Mouse (Mus musculus) gastrocnemius, postnatal 14 days (tissue): ENCODE data around the gene Opcml. TPM values are rescaled to one million over a fixed set of nuclear protein-coding genes. Genes with fewer than 3 reads are reported as not detected.

Experiments used
- DNase-seq: peaks from one replicate; pipeline ENCODE4 v3.0.0; 2021; ENCODE audit warnings: mixed read lengths
- intact Hi-C: fragments of 180-260 bp; cut with DNase I; formaldehyde crosslinking; loops from one replicate; pipeline ENCODE4 v1.15.1; 2025; ENCODE audit warnings: low total_unique reads
- total RNA-seq, 2 experiments: library from RNA; stranded (reverse); gene quantifications; 2 replicates each; pipeline ENCODE4 v1.2.3; 2021

The Opcml gene
- total RNA-seq, 2 experiments from 2014 or later: 2.9 to 3.2 TPM

DNA sequence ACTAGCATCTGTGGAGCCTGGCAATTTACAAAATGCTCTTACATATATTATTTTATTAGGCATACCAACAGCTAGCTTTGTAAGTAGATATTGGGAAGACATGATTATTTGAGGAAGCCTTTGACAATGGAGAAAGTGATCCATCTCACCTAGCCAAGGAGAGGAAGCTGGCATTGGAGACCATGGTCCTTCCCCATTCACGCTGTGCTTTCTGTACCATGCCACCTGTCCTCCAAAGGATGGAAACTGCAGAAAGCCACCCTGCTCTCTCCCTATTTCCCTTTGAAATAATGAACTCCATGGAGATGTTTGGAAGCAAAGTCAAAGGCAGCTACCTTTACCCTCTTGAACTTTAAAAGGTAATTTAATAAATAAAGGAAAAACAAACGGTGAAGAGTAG lies 570.1 kb downstream of the Opcml start:
- DNase-seq: no peak
- intact Hi-C loops: no loop called here

DNA sequence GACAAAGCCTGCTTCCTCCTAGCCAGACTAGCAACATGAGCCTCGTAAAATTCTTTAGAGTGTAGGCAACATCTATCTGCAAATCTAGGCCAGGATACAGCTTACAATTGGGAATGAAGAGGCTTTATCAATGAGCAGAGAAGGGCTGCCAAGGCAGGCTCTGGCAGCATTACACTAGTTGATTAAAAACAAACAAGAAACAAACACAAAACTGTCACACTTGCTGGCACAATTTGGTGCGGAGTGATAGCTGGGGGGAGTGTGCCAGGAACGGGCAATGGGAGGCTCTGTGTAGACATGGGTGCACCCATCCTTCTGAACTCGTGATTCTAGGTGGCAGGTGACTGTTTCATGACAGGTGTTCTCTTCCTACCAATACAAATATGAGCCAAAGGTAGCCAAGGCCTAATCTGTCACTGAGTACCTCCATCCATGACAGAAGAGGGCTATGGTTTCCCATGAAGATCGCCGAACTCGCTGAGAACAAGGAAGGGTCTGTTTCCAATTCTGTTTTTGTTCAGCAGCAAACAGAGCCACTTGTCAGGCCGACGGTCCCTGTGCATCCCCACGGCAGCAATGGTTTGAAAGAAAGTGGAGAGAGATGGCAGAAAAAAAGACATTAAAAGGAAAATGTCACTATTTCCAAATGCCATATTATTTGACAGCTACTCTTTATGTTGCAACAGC lies 574.0 kb downstream of the Opcml start:
- DNase-seq: no peak
- intact Hi-C loops: no loop called here

DNA sequence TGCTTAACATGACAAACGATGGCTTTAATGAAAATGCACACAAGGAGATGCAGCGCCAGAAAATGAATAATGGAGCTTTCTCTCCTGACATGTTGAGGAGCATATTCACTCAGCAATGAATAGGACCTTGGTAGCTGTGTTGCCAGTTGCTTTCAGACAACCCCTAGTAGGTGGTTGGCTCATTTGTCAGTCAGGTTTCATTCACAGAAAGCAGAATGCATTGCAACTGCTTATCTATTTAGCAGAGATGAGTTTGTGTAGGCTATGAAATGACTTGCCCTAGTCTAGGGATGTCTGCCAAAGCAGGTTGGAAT lies 574.5 kb downstream of the Opcml start:
- intact Hi-C loops: no loop called here
- DNase-seq: no peak

DNA sequence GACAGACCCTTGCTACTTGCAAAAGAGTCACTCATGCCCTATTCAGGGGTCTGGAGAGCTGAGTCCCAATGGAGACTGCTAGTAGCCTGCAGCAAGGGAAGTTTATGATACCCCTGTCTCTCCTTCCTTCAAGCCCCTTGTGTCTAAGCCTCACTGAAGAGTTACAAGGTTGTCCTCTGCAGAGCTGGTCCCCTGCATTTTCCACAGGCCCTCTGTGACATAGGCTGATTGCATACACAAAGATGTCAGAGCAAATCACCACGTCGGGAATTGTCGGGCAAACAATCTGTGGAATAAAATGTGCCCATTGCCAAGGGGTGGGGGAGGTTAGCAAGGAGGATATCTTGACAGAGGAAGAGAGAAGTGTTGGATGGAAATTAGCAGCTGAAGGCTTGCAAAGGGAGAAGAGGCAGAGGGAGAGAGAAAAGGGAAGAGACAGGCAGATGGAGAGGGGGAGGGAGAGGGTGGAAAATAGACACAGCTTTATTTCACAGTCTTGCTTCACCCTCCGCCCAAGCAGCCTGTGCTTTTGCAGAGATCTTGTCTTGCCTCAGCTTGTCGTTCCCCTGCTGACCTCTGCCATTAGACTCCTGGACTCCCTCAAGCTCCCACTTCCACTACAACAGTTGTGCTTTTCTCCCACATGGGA lies 596.1 kb downstream of the Opcml start:
- DNase-seq: no peak
- intact Hi-C loops: no loop called here

DNA sequence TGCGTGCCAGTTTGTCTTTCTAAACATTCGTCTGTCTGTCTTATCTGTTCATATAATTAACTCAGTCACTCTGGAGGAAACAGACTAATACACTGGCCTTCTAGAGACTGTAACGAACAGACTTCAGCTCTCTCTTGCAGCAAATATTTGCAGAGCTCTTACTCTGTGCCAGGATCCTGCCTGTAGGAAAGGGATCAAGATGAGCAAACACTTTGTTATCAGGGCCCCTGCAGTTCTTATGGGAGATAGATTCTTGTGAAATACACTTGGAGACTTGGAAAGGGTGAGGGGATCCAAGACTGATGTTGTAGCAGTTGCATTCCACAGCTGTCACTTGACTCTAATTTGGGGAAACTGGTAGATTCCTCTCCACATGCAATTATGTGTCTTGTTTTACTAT lies 604.6 kb downstream of the Opcml start:
- intact Hi-C loops: no loop called here
- no peak for DNase-seq

DNA sequence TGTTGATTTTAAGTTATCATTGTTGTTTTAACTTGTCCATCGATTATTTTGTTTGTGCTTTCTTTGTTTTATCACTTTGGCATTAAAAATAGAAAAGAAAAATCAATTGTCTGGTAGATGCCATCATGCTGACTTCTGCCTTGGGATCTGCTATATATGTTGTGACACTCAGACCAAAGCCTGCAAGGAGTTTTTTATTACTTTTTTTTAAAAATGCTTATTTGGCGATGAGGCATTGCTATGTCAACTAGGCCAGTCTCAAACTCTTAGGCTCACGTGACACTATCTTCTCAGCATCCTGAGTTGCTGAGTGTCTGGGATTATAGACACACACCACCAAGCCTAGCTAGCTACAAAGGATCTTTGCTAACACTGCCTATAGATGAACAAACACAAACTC lies 605.1 kb downstream of the Opcml start:
- intact Hi-C loops: no loop called here
- DNase-seq: no peak

DNA sequence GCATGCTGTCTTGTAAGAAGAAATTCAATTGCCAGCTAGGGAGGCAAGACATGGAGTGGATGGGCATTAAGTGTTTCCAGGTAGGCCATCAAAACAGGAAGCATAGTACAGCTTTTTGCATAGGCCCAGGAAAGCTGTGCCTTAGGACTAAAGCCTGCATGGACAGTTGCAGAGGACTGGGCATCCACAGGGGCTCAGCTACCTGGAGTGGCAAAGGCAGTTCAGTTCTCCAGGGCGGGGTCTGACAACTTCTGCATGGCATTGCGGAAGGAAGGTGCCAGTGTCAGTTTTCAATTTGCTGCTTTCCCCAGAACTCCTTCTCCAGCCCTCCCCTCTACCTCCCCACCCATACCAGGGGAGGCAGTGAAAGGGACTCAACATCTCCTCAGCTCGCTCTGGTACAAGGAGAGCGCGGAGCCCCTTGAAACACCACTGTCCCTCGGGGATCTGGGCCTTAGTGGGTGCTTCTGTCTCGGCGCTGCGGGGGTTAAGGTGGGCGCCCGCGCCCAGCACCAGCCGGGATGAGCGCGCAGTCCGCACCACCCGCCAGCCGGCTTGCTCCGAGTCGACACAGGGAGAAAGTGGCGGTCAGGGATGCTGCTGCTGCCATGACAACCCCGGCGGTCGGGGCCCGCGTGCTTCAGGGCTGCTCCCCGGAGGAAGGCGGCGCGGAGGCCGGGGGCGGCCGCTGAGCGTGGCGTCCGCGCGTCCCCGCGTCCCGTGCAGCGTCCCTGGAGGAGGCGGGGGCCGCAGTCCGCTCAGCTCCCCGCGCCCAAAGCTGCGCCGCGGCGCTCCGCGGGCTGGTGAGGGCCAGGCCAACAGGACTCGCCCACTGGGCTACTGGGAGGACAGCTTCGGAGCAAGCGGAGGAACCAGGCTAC lies 612.4 kb downstream of the Opcml start:
- peak; percentile 21 for DNase-seq
- intact Hi-C loops: no loop called here

DNA sequence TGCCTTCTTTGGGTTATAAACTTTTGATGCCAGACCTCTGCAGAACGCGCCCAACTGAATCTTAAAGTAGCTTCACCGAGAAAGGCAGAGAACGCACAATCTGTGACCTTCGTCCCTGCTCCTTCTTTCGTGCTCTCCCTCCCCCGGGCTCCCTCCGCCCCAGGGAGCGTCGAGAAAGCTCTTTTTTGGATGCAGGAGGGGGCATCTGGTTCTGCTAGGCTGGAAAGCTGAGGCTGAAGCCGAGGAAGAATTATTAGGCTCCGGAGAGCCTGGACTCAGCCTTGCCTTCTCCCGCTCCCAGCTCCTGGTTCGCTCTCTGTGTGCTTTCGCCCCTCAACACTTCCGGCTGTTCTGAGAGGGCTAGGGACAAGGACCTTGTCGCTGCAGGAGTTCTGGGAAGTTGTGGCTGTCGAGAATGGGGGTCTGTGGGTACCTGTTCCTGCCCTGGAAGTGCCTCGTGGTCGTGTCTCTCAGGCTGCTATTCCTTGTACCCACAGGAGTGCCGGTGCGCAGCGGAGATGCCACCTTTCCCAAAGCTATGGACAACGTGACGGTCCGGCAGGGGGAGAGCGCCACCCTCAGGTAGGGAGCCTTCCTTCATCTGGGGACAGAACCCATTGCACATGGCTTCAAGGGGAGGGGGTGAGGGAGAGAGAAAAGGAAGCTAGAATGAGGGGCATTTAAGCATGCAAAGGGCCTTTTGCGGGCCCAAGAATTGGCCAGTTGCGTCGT lies 613.4 kb downstream of the Opcml start:
- DNase-seq: peak; percentile 36
- intact Hi-C loops: no loop called here

DNA sequence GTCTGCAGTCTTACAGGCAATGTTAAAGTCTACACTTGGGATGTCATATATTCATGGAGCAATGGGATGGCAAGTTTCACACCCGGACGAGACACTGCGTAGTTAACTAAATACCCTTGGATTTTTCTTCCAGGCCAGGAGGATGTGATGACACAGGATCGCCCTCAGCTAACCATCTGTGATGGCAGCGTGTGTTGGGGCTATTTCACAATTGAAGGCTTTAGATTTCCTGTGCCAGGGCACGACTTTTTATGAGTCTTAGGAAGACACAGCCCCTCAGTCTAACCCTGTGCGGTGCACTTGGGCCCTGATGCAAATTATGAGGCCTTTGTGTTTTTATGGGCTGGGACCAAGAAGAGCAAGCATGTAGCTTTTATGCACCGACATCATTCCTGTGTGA lies 614.0 kb downstream of the Opcml start:
- intact Hi-C loops: no loop called here
- DNase-seq: no peak

DNA sequence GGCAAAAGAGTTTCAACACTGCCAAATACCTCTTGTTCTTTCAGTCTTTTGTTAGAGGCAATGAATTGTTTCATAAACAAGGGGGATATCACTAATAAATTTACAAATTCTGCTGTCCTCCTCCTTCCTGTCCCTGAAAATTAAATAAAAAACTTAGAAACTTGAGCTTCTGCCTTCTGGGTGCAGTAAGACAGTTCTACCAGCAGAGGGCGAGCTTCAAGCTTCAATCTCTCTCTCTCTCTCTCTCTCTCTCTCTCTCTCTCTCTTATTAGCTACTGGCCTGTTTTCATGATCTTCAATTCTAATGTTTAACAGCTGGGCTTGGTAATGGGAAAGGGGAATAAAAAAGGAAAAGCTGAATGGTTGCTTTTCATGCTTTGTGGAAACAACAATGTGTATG lies 615.2 kb downstream of the Opcml start:
- peak; percentile 17 for DNase-seq
- intact Hi-C loops: no loop called here

DNA sequence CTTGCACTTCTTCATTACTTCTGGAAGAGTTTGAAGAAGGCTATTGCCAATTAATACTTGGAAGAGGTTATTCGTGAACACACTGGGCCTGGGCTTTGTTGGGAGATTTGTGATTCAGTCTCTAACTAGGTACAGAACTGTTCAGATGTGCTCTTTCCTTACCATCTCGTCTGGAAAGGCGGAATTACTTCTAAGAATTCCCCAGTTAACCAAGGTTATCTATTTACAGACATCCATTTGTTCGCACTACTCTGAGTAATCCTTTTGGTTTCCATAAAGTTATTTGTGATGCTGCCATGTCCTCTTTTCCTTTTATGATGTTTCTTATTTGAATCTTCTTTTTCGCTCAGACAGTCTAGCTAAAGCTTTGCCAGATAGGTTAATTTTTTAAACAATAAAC lies 630.2 kb downstream of the Opcml start:
- no peak for DNase-seq
- intact Hi-C loops: no loop called here

DNA sequence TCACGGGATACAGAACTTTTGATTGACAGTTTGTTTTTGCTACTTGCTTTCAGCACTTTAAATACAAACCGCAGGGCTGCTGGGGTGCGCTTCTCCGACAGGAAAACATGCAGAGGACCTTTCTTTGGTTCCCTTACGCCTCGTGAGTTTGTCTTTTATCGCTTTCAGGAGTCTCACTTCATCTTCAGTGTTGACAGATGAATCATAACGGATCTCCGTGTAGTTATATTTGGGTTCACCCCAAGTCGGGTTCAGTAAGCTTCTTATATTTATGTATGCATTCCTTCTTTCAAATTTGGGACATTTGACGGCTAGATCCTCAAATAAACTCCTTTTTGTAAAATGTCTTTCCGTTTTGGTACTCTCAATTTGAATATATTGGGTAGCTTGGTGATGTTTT lies 632.8 kb downstream of the Opcml start:
- intact Hi-C loops: no loop called here
- DNase-seq: no peak

DNA sequence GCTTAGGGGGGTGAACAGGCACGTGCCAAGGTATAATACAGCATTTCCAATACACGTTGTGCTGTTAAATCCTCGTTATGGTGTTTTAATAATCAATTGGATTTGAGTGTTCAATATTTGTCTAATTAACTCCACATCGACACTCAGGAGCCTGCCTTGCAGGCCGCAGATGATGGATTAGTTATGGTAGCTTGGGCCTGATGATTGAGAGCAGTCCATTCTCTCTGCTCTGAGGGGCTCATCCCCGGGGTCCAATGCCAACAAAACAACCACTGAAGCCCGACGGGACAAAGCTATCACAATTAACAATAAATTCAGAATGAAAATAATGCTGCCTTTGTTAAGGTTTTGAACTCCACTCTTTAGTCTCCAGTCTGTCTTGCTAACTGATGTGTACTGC lies 641.6 kb downstream of the Opcml start:
- no peak for DNase-seq
- intact Hi-C loops: no loop called here

DNA sequence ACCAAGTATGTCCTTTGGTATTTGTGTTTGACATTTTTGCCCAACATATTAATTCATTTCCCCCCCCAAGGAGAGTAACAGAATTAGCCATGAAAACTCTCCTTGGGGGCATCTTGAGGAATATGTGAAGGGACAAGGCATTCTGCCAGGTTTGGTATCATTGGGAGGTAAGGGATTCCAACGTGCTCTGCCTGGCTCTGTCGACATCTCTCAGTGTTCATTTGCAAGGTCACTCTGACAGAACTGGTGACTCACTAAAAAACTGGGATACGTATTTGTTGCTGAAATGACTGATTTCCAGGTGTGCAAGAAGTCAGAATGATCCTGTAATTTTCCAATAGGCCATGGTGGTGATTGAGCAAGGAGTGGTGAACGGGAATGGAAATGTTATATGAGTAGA lies 648.2 kb downstream of the Opcml start:
- intact Hi-C loops: no loop called here
- DNase-seq: no peak

DNA sequence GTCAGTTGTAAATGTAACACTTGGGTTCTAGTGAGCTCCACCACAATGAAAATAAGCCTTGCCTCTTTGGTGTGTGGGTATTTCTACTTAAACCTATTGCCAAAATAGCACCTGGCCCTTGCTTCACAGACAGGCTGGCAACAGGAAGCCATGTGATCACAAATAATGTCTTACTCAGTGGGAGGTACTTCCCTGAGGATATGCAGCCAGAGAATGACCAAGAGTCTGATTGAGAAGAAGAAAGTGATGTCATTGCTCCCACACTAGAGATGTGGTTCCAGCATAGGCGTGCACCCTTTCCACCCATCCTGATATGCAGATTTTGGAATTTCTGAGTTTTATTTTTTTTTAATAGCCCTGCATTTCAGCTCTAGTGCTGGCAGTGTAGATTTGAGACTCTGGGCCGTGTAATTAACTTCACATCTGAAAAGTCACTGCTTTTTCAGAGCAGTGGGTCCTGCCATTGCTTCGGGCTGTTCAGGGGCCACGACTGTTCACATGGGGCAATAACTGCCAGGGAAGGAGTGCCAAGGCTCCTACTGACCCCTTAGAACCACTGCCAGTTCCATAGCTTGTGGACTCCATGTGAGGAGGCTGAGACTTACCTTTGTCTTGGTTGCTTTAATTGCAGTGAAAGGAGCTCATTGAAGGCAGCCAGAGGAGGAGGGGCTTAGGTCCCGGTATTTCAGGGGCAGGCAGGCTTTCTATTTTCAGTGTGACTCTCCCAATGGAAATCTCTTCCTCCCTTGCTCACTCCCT lies 649.0 kb downstream of the Opcml start:
- no peak for DNase-seq
- intact Hi-C loops: no loop called here

DNA sequence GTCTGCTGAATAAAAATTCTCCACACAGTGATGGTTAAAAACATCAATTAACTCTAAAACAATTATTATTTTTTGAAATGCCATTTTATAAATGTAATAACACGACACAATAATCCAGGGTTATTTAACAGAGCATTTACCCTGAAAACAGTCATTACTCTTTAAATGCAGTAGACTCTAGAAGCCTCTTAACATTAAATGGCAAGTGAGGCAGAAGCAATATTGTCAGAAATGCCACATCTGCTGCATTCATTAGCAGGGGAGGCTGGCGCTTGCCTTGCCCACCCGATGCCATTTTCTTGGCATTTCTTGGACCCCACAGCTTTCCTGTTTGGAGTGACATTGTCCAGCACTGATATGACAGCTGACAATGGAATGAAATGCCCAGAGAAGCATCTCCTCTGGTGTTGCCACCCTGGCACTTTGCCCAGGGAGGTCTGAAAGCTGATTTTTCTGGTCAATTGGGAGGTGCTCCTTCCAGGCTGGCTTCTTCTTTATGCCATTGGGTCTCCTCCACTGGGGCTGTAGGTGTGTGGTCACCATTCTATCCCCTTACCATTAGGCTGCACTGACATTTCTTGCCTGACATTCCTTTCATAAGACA lies 649.7 kb downstream of the Opcml start:
- DNase-seq: no peak
- intact Hi-C loops: no loop called here

DNA sequence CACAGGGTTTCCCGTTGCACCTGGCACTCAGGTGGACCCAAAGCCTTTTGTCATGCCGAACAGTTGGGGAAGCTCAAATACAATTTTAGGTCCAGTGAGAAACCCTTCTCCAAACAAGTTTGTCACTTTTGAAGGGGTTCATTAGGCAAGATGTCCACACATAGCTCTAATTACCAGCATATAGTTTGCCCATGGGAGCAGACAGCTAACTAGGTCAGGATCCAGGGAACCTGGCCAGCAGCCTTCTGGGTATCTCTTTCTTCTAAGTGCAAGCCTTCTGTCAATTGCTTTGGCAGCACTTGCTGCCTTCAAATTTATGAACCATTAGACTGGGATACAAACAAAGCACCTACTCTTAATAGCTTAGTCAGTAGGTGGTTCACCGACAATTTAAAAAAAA lies 653.9 kb downstream of the Opcml start:
- no peak for DNase-seq
- intact Hi-C loops: no loop called here

DNA sequence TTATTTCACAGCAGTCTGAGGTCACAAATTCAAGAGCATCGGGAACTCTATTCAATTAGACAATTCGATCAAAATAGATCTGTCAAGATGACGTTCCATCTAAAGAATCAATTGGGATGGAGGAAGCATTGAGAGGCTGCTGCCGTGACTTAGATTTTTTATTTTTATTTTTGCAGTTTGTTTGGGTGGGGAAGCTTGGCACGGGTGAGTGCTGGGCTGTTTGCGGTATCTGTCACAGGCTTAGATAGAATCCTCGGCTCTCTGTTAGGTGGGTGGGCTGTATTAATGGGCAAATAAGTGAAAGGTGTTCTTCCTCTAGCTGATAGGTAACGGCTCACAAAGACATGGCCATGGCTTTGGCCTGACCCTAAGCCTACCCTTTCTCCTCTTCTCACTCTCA lies 654.4 kb downstream of the Opcml start:
- DNase-seq: no peak
- intact Hi-C loops: no loop called here

DNA sequence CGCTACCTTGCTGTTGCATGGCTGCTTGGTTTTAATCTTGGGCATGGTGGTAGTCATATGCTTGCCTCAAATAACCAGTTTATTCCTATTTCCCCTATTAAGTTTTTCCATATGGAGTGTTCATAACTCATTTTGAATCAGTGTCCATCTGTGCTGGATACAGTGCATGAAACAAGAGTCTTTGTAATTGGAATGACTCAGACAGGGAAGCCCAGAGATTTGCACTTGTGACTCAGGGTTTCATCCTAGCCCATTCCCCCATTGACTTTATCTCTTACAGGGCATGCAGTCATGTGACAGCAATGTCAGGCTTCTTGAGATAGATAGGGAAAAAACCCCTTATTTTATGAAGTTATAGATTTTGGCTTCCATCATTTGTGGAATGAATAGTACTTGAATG lies 655.3 kb downstream of the Opcml start:
- DNase-seq: no peak
- intact Hi-C loops: no loop called here
